Mouse (Mus musculus) left cerebral cortex, postnatal 14 days (tissue): ENCODE results near the gene Igdcc3. TPM values are rescaled to one million over a fixed set of nuclear protein-coding genes. Genes with fewer than 3 reads are reported as not detected.
"Not testable (repeated sequence)": the region's sequence is repeated elsewhere in the genome, so short reads cannot be mapped to it uniquely, and the experiment has no call there.

Experiments
- DNase-seq, 2 experiments: peaks; one replicate each; pipeline ENCODE4 v3.0.0; 2021 to 2022; ENCODE audit warnings: low spot score in 2 of 2, mixed read lengths in 1 of 2
- intact Hi-C: fragments of 180-260 bp; cut with DNase I; formaldehyde crosslinking; loops from one replicate; pipeline ENCODE4 v1.15.1; 2025
- total RNA-seq, 2 experiments: library from RNA; stranded (reverse); gene quantifications; 2 replicates each; pipeline ENCODE4 v1.2.3; 2021

The Igdcc3 gene
- total RNA-seq, 2 experiments from 2014 or later: 2.8 to 3.8 TPM

DNA sequence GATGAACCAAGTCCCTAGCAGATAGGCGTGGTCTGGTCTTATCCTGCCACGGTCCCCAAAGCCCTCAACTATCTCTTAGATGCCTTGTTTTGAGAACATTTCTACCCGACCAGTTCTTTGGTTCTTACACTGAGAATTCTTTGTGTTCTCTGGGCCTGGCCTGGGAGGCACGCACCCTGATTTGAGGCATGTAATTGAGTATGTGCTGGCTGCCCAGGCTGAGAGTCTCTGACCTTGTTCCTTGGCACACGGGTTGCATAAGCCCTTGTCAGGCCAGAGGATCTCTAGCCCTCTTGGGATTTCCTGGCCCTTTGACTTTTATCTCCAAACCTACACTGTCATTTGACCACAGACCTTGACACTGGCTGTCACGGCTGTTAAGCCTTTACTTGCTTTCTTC is 76.7 kb downstream of the Igdcc3 start:
- intact Hi-C loops: no loop called here
- no peak for DNase-seq

DNA sequence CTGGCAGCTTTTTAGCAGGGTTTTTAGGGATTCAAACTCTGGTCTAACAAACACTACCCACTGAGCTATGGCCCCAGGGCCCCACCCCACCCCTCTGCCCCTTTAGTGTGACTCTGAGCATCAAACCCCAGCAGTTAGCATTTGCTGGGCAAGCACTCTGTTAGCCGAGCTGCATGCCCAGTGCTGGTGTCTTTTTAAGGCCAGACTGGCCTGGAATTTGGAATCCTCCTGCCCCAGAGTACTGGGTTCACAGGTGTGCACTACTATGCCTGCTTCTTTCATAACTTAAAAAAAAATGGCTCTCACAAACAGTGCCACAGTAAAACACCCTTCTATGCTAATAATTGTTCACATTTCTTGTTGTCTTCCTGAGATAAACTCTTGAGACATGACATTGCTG is 77.9 kb downstream of the Igdcc3 start:
- intact Hi-C loops: no loop called here
- no peak for DNase-seq

- DNase-seq, intact Hi-C loops: not testable (repeated sequence)
These were observed 79.4 kb downstream of the Igdcc3 start for GRCm38 (mm10) chr9:65220398-65220797.

- no peak for DNase-seq
- intact Hi-C loops: no loop called here
These were observed 82.9 kb downstream of the Igdcc3 start for GRCm38 (mm10) chr9:65223927-65224326.

DNA sequence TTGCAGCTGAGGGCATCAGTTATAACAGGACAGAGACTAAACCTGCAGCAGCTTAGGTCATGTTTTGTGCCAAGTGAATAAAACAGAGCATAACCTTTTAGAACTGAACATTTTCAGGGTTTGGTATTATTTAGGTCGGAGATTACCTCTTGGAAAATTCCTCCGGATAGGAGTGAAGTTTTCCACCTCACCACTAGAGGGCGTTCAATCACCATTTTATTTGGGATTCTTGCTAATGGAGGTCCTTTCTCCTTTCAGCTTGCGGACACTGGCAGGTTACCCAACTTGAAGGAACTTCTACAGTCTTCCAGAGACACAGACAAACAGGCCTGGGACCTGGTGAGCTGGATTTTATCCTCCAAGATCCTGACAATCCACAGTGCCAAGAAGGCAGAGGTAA is 84.8 kb downstream of the Igdcc3 start:
- intact Hi-C loops: loop anchor here (2.0 kb wide), 1 partner anchor 57 kb away; no protein-coding TSS in a partner anchor
- peak; percentile 36 to 54 for DNase-seq

DNA sequence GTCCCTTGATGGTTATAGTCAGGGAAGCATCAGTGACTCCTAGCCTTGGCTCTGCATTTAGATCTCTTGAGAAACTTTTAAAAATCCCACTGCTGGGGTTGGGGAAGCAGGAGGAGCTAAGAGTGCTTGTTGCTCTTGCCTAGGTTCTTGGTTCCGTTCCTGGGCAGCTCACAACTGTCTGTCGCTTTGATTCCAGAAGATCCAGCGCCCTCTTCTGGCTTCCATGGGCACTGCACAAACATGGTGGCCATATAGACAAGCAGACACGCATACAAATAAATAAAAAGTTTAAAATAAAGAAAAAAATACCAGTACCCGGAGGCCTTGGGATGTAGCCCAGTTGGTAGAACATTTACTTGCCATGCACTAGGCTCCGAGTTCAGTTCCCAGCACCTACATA is 89.3 kb downstream of the Igdcc3 start:
- no peak for DNase-seq
- intact Hi-C loops: no loop called here

DNA sequence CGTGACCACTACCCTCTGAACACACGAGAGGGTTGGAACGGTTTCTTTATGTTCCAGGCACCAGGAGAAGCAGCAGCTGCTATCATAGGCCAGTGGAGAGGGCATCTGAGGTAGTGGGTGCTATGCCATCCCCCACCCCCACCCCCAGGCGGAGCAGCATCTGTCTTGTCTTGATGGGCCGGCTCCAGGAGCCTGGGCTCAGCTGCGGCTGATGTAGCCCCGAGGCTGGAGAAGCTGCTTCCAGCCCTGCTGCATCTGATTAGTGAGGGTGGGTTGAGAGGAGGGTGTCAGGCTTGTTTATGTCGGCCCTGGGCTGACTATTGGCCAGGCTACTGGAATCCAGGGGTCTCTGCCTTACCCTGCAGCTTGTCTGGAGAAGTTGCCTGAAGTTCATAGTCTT is 90.3 kb downstream of the Igdcc3 start:
- intact Hi-C loops: no loop called here
- no peak for DNase-seq

- DNase-seq: no peak
- intact Hi-C loops: no loop called here
These were observed 92.4 kb downstream of the Igdcc3 start for GRCm38 (mm10) chr9:65233243-65233985.

DNA sequence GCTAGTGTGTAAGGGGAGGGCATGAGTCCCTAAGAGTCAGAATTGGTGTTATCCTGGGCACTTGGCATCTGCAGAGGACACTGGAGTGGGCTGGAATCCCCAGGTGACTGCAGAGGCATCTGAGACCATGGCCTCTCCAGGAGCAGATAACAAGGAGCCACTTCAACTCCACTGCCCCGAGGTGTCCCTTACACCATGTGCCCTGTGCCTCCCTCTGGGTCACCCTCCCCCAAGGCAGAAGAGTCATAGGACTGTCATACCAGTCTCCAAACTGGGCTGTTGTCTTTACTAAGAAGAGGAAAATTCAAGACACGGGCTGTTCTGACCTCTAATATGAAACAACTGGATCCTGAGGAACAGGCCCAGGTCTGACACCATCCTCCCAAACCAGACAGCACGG is 93.7 kb downstream of the Igdcc3 start:
- DNase-seq: no peak

More for the DNA sequence above, 93.7 kb downstream of the Igdcc3 start:
- intact Hi-C loops: no loop called here

Other genes with a start within 250 kb of the Igdcc3 start
- under 1 TPM; 0.15 to 0.26 TPM for gene Slc24a1, start 189.6 kb upstream of the Igdcc3 start, total RNA-seq
- gene Ints14, start 180.3 kb upstream of the Igdcc3 start, total RNA-seq: 10 to 100 TPM; 21.5 to 21.8 TPM
- 100 to 1,000 TPM; 177 TPM for gene Hacd3, start 119.5 kb upstream of the Igdcc3 start, total RNA-seq
- gene Dpp8, start 108.8 kb upstream of the Igdcc3 start, total RNA-seq: 100 to 1,000 TPM; 134 to 141 TPM
- 10 to 100 TPM; 20.5 to 26.1 TPM for gene Igdcc4, start 39.7 kb upstream of the Igdcc3 start, total RNA-seq
- 1 to 10 TPM; 3.1 to 3.9 TPM for gene Parp16, start 54.2 kb downstream of the Igdcc3 start, total RNA-seq
- gene Cilp, start 124.0 kb downstream of the Igdcc3 start, total RNA-seq: not detected
- gene Clpx, start 153.1 kb downstream of the Igdcc3 start, total RNA-seq: 10 to 100 TPM; 27.3 to 28.3 TPM
- 10 to 100 TPM; 21.5 to 22.6 TPM for gene Pdcd7, start 204.9 kb downstream of the Igdcc3 start, total RNA-seq
- gene Ubap1l, start 219.9 kb downstream of the Igdcc3 start, total RNA-seq: 1 to 10 TPM; 3.3 to 3.7 TPM